Mouse (Mus musculus) cortical plate, adult 2 months (tissue): ENCODE measurements around the gene Hmgcl.

Experiments
- CTCF ChIP-seq: fragments of 200-500 bp; IDR thresholded peaks from 2 replicates; pipeline ENCODE4 v1.5.1; 2011; ENCODE audit warnings: mild to moderate bottlenecking, control low read depth, low read length; ENCODE audit not compliant: insufficient read depth; ENCODE audit errors: extremely low read depth
- POLR2A ChIP-seq: fragments of 200-500 bp; IDR thresholded peaks from 2 replicates; pipeline ENCODE4 v1.6.1; 2011; ENCODE audit warnings: mild to moderate bottlenecking, low read length, control low read depth; ENCODE audit not compliant: insufficient read depth; ENCODE audit errors: extremely low read depth

DNA sequence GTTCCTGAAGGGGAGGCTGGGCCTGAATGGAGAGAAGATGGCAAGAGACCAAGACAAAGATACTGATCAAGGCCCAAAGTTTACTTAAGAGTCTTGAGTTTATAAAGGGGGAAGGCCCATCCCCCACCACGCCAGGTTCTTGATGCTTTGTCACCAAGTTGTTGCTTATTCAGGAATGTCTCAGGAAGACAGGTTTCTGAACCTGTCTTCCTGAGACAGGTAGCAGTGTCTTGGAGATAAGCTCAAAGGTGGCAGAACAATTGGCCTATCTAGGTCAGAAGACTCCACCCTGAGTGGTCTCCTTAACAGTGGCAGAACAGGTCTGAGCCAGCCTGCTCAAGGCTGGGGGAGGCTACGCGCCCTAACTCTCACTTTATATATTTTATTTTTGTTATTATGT is 19.4 kb upstream of the Hmgcl start:
- TF ChIP-seq CTCF (no peak), POLR2A (no peak)
